Comparison of ENCODE assay signal across 12 mouse cellular contexts in genomic region chr6:134494828-134495698, GRCm38 (mm10).
DNase-seq lines count a peak whose midpoint lies in the region; ATAC-seq and TF ChIP-seq lines count a peak whose summit lies in the region.
"Had no signal": no experiment of that assay in that cellular context is flagged by ENCODE, and none has a peak within 500 bp of the region (broad histone marks: within the 10 kb centered on the region; RNA-seq: fewer than 3 reads in every experiment).

No protein-coding gene starts in this region.

- no peaks in the 10 kb centered on the region for H3K27me3 ChIP-seq in heart, embryonic 16.5 days (ENCODE audit: control insufficient read depth, insufficient read depth, low read length)
- no peaks in the 10 kb centered on the region for H3K27me3 ChIP-seq in lung, embryonic 16.5 days (ENCODE audit: control insufficient read depth, insufficient read depth, low read depth, low read length)
- H3K27me3 ChIP-seq in intestine, embryonic 15.5 days (replicated peaks), result no peaks in the 10 kb centered on the region
- H3K27me3 ChIP-seq: stomach, embryonic 15.5 days had no signal

- peaks cover 8% of the 10 kb centered on the region; the same call in 1 of the 2 replicates for H3K36me3 ChIP-seq in heart, embryonic 16.5 days (ENCODE audit: control insufficient read depth, insufficient read depth)
- no peaks in the 10 kb centered on the region for H3K36me3 ChIP-seq in lung, embryonic 16.5 days (ENCODE audit: control insufficient read depth, insufficient read depth, low read length)
- no peaks in the 10 kb centered on the region for H3K36me3 ChIP-seq in intestine, embryonic 15.5 days

- no peak overlapping the region for H3K4me2 ChIP-seq in heart, embryonic 16.5 days (ENCODE audit: low read depth, low read length)
- no peak overlapping the region for H3K4me2 ChIP-seq in lung, embryonic 16.5 days (ENCODE audit: low read depth, low read length)
- no peak overlapping the region for H3K4me2 ChIP-seq in intestine, embryonic 15.5 days (replicated peaks)
- H3K4me2 ChIP-seq: stomach, embryonic 15.5 days had no signal

- H3K9me3 ChIP-seq in heart, embryonic 16.5 days (replicated peaks; ENCODE audit: control insufficient read depth, low read length), result no peaks in the 10 kb centered on the region
- H3K9me3 ChIP-seq in lung, embryonic 16.5 days (ENCODE audit: control insufficient read depth, low read length), result no peaks in the 10 kb centered on the region
- H3K9me3 ChIP-seq in intestine, embryonic 15.5 days, result no peaks in the 10 kb centered on the region
- H3K9me3 ChIP-seq: stomach, embryonic 15.5 days had no signal

- peak overlapping the region; percentile 31; the same call in 1 of the 2 replicates for H3K27ac ChIP-seq in heart, embryonic 16.5 days (ENCODE audit: low read length)
- H3K27ac ChIP-seq in lung, embryonic 16.5 days (ENCODE audit: low read length), result peak overlapping the region; percentile 55; the same call in 1 of the 2 replicates
- H3K27ac ChIP-seq in layer of hippocampus, adult 2 months, result peak overlapping the region; percentile 25; the same call in 1 of the 2 replicates
- no peak overlapping the region for H3K27ac ChIP-seq in intestine, embryonic 15.5 days
- H3K27ac ChIP-seq: stomach, embryonic 15.5 days had no signal

- H3K4me1 ChIP-seq in heart, embryonic 16.5 days (ENCODE audit: control insufficient read depth, insufficient read depth, low read length), result peaks cover 9% of the 10 kb centered on the region
- H3K4me1 ChIP-seq in lung, embryonic 16.5 days (replicated peaks; ENCODE audit: control insufficient read depth, insufficient read depth, low read length), result peaks cover 11% of the 10 kb centered on the region
- H3K4me1 ChIP-seq in intestine, embryonic 15.5 days (replicated peaks), result peaks cover 3% of the 10 kb centered on the region; the same call in 1 of the 2 replicates

- no peak; the same call in 1 of the 2 replicates for ATAC-seq in heart, embryonic 16.5 days (replicated peaks; ENCODE audit: extremely low read depth, insufficient read depth, low FRiP score)
- ATAC-seq in lung, embryonic 16.5 days (ENCODE audit: low read depth), result peak; percentile 82
- ATAC-seq in intestine, embryonic 15.5 days, result no peak
- ATAC-seq: CD4-positive, CD25-positive, alpha-beta regulatory T cell, adult 4 months had no signal

- WGBS in heart, embryonic 16.5 days, result 67% methylated on average over 8 of the region's 8 CpGs
- WGBS in lung, embryonic 16.5 days, result 49% methylated on average over 8 of the region's 8 CpGs
- WGBS in intestine, embryonic 15.5 days, result 69% methylated on average over 8 of the region's 8 CpGs

- no peak overlapping the region for H3K9ac ChIP-seq in heart, embryonic 16.5 days (ENCODE audit: low read length)
- no peak overlapping the region for H3K9ac ChIP-seq in lung, embryonic 16.5 days (ENCODE audit: low read length)
- no peak overlapping the region for H3K9ac ChIP-seq in intestine, embryonic 15.5 days
- H3K9ac ChIP-seq: stomach, embryonic 15.5 days had no signal

- DNase-seq in heart, adult 9 months (ENCODE audit: low spot score in 2 of 2), result no peak
- no peak for DNase-seq in lung, adult 18-20 months
- DNase-seq in adipocyte (ENCODE audit: low spot score), result peak; percentile 28
- DNase-seq in layer of hippocampus, adult 2 months (ENCODE audit: low spot score in 2 of 2), result peak in 1 of 2 experiments; percentile 19
- DNase-seq in c-Kit-positive CD71-positive TER-119-positive erythroid progenitor cells, embryonic 14.5 days (ENCODE audit: low spot score), result no peak
- DNase-seq: liver had no signal

- no peak for TF ChIP-seq CTCF in layer of hippocampus, adult 2 months (conservative IDR thresholded peaks at IDR 0.05)

- H3K4me3 ChIP-seq in heart, embryonic 16.5 days (ENCODE audit: low read length), result no peak overlapping the region
- H3K4me3 ChIP-seq in lung, embryonic 16.5 days (ENCODE audit: low read length), result no peak overlapping the region
- H3K4me3 ChIP-seq in layer of hippocampus, adult 2 months, result no peak overlapping the region
- no peak overlapping the region for H3K4me3 ChIP-seq in intestine, embryonic 15.5 days (replicated peaks)
- H3K4me3 ChIP-seq: myocyte; stomach, embryonic 15.5 days had no signal
